Mouse (Mus musculus): ENCODE results near the gene Chd8.

Chd8 gene

DNA sequence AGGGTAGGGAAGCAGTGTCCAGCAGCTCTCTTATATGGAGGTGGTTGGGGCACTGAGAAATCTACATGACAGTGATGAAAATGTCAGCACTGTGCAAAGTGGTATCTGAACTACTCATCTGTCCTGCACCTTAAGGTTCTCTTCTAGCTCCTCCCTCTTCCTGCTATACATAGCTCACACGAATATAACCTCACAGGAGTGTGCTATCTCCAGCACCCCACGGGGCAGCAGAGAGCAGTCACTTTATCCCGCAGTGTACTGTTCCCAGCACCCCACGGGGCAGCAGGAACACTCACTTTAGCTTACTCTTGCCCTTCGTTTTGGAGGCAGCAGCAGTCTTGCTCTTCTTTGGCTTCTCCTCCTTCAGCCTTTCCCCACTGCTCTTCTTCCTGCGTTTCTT, 25.3 kb downstream of the Chd8 start:
- in situ Hi-C loops (cut with MboI; ENCODE audit: low pct_unique_long_range_greater_than_20kb in 1 of 2, low sequenced_read_pairs in 2 of 2, unreplicated experiment in 1 of 2), result no loop called here

- in situ Hi-C loops (cut with MboI; ENCODE audit: low pct_unique_long_range_greater_than_20kb in 1 of 2, low sequenced_read_pairs in 2 of 2, unreplicated experiment in 1 of 2), result loop anchor here in 1 of 2 experiments (5.0 kb wide), 1 partner anchor 64 kb away; no protein-coding TSS in a partner anchor
Observed at GRCm38 (mm10) chr14:52225972-52226371, 31.6 kb downstream of the Chd8 start.

- in situ Hi-C loops (cut with MboI; ENCODE audit: low pct_unique_long_range_greater_than_20kb in 1 of 2, low sequenced_read_pairs in 2 of 2, unreplicated experiment in 1 of 2), result loop anchor here in 1 of 2 experiments (5.0 kb wide), 1 partner anchor 35 kb away; no protein-coding TSS in a partner anchor
Observed at GRCm38 (mm10) chr14:52217261-52217660, 40.3 kb downstream of the Chd8 start.

DNA sequence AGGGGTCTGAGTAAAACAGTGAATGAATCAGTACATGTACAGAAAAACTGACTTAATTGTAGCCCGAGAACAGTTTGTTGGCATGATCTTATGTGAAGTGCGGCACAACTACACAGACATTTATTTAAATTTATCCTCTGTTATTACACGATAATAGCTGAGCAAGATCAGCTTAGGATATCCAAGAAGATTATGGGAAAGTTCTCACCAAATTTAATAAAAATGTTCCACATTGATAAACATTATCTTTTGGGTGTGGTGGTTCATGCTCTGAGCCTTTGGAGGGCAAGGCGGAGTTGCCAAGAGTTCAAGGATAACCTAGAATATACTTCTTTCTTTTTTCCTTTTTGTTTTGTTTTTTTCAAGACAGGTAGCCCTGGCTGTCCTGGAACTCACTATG, 58.2 kb downstream of the Chd8 start:
- in situ Hi-C loops (cut with MboI; ENCODE audit: low pct_unique_long_range_greater_than_20kb in 1 of 2, low sequenced_read_pairs in 2 of 2, unreplicated experiment in 1 of 2), result no loop called here

DNA sequence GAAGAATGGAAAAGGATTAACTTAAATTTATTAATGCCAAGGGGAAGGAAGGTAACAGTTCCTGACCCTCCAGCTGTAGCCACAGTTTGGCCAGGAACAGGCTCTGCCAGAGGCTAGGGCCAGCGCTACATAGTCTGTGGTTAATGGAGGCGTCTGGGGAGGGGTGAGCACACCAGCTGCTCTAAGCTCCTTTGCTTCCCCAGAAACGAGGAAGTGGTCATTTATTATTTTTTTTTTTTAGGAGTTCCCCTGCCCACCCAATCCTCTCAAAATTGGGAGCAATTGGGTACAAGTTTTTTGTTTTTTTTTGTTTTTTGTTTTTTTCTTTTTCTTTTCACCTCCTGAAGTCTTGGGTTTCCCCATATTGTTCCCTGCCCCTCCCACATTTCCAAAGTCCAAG, 59.4 kb downstream of the Chd8 start:
- in situ Hi-C loops (cut with MboI; ENCODE audit: low pct_unique_long_range_greater_than_20kb in 1 of 2, low sequenced_read_pairs in 2 of 2, unreplicated experiment in 1 of 2), result no loop called here

DNA sequence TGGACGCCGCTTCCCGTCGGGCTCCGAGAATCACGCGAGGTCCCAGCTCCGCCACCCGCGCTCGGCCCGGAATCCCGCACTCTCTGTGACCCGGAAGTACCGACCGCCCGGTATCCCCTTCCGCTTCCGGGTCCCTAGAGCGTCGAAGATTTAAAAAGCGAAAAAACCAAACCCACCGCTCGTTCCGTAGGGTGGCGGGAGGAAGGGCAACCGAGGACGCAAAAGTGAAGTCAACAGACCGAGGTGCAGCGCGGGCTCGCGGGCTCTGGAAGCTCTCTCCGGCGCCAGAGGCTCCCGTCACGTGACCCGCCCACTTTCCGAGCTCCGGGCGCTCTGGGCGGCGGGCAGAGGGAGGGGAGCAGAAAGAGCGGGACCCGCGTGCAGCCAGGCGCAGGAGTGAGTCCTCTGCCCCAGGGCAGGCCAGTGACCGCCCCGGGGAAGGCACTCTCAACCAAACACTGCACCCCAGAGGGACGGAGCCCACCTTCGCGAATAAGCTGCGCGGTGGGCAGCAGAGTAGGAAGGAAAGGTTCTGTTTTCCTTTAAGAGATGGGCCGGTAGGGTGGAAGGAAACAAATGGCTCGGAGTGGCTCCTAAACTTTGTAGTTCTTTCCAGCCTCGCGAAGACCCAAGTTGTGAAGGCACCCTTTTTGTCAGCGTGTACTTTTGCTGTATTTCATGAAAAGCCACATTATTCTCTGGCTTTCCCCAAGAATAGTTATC, 60.3 kb downstream of the Chd8 start, which contains the start of gene Supt16:
Gene Supt16 (minus strand): TSS at position 261 of the 723 bp plus-strand sequence.
- in situ Hi-C loops (cut with MboI; ENCODE audit: low pct_unique_long_range_greater_than_20kb in 1 of 2, low sequenced_read_pairs in 2 of 2, unreplicated experiment in 1 of 2), result no loop called here

DNA sequence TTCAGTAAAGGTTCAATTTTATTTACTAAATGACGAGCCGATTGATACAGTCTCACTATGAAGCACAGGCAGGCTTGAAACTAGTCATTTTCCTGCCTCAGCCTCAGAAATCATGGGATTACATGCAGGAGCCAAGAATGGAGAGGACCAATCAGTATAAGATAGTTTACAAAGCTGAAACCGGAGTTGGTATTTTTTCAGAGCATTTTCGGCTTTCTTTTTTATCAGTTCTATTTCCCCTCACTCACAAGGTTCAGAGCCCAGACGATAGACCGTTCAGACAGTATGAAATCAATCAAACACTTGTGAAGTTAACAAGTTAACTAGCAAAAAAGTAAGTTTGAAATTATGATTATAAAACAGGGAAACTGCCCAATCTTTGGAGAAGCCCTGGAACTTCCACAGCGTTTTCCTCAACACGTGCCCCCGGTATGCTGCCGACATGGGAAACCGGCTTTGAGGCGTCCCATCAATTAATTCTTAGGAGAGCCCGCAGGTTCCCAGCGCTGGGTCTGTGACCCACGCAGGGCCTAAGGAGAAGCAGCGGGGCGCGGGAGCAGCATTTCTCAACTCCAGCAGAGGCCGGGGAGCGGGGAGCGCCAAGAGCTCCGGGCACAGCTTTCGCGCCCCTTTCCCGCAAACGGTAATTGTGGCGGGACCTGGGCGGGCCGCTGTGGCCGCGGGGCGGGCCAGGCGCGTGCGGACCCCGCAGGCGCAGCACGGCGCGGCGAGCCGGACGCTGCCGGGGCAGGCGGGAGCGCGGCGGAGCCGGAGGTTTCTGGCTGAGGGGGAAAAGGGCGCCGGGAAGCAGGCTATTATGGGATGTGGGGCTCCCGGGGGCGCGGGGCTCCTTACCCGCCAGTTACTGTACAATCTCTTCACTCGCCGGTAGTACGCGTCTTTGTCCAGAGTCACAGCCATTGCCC, 61.1 kb downstream of the Chd8 start:
- in situ Hi-C loops (cut with MboI; ENCODE audit: low pct_unique_long_range_greater_than_20kb in 1 of 2, low sequenced_read_pairs in 2 of 2, unreplicated experiment in 1 of 2), result no loop called here

DNA sequence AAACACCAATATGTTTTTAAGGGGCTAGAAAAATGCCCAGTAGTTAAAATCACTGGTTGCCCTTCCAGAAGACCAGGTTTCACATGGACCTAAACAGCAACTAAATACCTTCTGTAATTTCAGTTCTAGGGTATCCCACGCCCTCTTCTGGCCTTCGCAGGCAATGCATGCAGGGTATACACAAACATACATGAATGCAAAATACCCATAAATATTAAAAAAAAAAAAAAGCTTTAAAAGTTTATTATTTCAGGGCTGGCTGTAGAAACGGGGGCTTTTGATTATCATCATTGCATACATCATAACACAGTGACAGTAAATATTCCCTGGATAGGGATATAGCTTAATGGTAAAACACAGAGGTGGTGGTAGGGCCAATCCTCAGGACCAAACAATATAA, 61.9 kb downstream of the Chd8 start:
- in situ Hi-C loops (cut with MboI; ENCODE audit: low pct_unique_long_range_greater_than_20kb in 1 of 2, low sequenced_read_pairs in 2 of 2, unreplicated experiment in 1 of 2), result no loop called here

GRCm38 (mm10) chr14:52190740-52191359, 66.7 kb downstream of the Chd8 start:
- in situ Hi-C loops (cut with MboI; ENCODE audit: low pct_unique_long_range_greater_than_20kb in 1 of 2, low sequenced_read_pairs in 2 of 2, unreplicated experiment in 1 of 2), result no loop called here

DNA sequence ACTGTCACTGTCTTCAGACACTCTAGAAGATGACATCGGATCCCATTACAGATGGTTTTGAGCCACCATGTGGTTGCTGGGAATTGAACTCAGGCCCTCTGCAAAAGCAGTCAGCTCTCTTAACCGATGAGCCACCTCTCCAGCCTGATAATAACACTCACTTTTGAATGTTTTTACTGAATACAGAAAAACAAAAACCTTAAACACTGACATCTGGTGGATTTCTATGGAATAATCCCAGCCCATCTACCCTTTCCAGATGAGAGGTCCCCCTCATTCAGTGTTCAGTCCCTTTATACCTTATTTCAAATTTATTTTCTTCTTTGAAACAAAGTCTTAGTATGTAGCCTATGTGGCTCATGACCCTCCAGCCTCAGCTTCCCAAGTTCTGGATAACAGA, 68.1 kb downstream of the Chd8 start:
- in situ Hi-C loops (cut with MboI; ENCODE audit: low pct_unique_long_range_greater_than_20kb in 1 of 2, low sequenced_read_pairs in 2 of 2, unreplicated experiment in 1 of 2), result no loop called here

GRCm38 (mm10) chr14:52188788-52189187, 68.8 kb downstream of the Chd8 start:
- in situ Hi-C loops (cut with MboI; ENCODE audit: low pct_unique_long_range_greater_than_20kb in 1 of 2, low sequenced_read_pairs in 2 of 2, unreplicated experiment in 1 of 2), result no loop called here

GRCm38 (mm10) chr14:52166571-52166970, 91.0 kb downstream of the Chd8 start:
- in situ Hi-C loops (cut with MboI; ENCODE audit: low pct_unique_long_range_greater_than_20kb in 1 of 2, low sequenced_read_pairs in 2 of 2, unreplicated experiment in 1 of 2), result no loop called here

DNA sequence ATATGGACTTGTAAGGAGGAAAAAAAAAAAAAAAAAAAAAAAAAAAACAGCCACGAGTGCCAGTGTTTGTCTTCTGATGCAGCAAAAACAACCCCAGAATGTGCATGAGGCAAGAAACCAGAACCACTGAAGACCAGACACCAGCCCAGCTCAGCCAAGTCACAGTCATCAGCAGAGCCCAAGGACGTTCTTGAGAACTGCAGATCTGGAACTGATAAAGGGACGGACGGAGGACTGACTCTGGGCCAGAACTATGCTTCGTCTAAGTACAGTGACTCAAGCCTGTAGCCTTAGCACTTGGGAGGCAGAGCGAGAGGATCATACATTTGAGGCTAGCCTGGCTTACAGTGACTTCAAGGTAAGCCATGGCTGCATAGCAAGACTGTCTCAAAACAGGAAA, 96.7 kb downstream of the Chd8 start:
- in situ Hi-C loops (cut with MboI; ENCODE audit: low pct_unique_long_range_greater_than_20kb in 1 of 2, low sequenced_read_pairs in 2 of 2, unreplicated experiment in 1 of 2), result loop anchor here in 1 of 2 experiments (5.0 kb wide), 1 partner anchor 66 kb away; no protein-coding TSS in a partner anchor

DNA sequence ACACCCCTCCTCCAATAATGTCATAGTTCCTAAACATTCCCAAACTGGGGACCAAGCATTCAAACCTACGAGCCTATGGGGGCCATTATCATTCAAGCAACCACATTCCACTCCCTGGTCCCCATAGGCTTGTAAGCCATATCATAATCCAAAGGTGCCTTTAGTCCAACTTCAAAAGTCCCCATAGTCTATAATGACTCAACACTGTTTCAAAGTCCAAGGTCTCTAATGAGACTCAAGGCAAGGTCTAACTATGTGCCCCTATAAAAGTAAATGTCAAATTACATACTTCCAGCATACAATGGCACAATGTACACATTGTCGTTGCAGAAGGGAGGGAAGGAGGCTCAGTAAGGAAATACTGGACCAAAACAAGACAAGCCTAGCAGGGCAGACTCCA, 102.6 kb downstream of the Chd8 start:
- in situ Hi-C loops (cut with MboI; ENCODE audit: low pct_unique_long_range_greater_than_20kb in 1 of 2, low sequenced_read_pairs in 2 of 2, unreplicated experiment in 1 of 2), result no loop called here

DNA sequence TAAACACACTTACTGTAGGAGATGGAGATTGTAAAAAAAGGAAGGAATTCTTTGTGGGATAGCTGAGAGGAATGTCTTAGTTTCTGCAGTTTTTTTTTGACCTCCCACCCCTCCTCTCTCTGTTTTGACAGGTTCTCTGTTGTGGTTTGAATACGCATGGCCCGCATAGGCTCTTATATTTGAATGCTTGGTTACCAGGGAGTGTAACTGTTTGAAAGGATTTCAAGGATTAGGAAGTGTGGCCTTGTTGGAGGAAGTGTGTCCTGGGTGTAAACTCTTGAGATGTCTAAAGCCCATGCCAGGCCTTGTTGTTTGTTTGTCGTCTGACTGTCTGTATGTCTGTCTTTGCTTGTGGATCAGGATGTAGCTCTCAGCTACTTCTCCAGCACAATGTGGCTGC, 105.0 kb downstream of the Chd8 start:
- in situ Hi-C loops (cut with MboI; ENCODE audit: low pct_unique_long_range_greater_than_20kb in 1 of 2, low sequenced_read_pairs in 2 of 2, unreplicated experiment in 1 of 2), result no loop called here

- in situ Hi-C loops (cut with MboI; ENCODE audit: low pct_unique_long_range_greater_than_20kb in 1 of 2, low sequenced_read_pairs in 2 of 2, unreplicated experiment in 1 of 2), result no loop called here
Observed at GRCm38 (mm10) chr14:52152179-52152578, 105.4 kb downstream of the Chd8 start.

GRCm38 (mm10) chr14:52149888-52150287, 107.7 kb downstream of the Chd8 start:
- in situ Hi-C loops (cut with MboI; ENCODE audit: low pct_unique_long_range_greater_than_20kb in 1 of 2, low sequenced_read_pairs in 2 of 2, unreplicated experiment in 1 of 2), result loop anchor here (25.0 kb wide), 1 partner anchor 238 kb away; the partner anchor contains the start of genes Ndrg2 (in 2 of the 2), Rnase13 (in 2 of the 2) and Tppp2 (in 2 of the 2)

Data from mouse embryonic stem cell (cell line).